Mouse (Mus musculus): Measurements from ENCODE around the gene Nup214. TPM values are rescaled to one million over a fixed set of nuclear protein-coding genes. Genes with fewer than 3 reads are reported as not detected.

Nup214 gene
- polyA plus RNA-seq, 2 experiments: 13.5 to 33.6 TPM

- under 1% methylated on average over 68 of the region's 68 CpGs for WGBS (ENCODE audit: insufficient replicate concordance)
- Histone ChIP-seq H3K27me3 (ENCODE audit: control insufficient read depth, insufficient read depth, low read length) (peaks cover 13% of the 10 kb centered on the region), H3K9ac (replicated peaks) (peak within 1 kb of the TSS; percentile 78), H3K27ac (peak within 1 kb of the TSS; percentile 96), H3K36me3 (replicated peaks; ENCODE audit: control insufficient read depth, insufficient read depth, low read depth) (peaks cover 10% of the 10 kb centered on the region; the same call in 1 of the 2 replicates), H3K4me2 (ENCODE audit: low read depth) (peak within 1 kb of the TSS; percentile 90), H3K9me3 (ENCODE audit: control insufficient read depth, low read length) (no peaks in the 10 kb centered on the region), H3K4me3 (ENCODE audit: insufficient read depth in 1 of 2, low read depth in 2 of 2, low read length in 2 of 2) (peak within 1 kb of the TSS; percentile 74 to 92), H3K4me1 (replicated peaks; ENCODE audit: control insufficient read depth in 2 of 2, insufficient read depth in 2 of 2, low read length in 1 of 2) (peaks cover 27 to 35% of the 10 kb centered on the region in 2 experiments)
- DNase-seq (ENCODE audit: low read depth in 3 of 3, low spot score in 3 of 3): peak; percentile 43 to 50 (median 49)
- peak; percentile 50 for ATAC-seq (ENCODE audit: insufficient read depth)
- TF ChIP-seq EP300 (IDR thresholded peaks at IDR 0.05; ENCODE audit: low read depth): no peak
- no peak for TF ChIP-seq CTCF (IDR thresholded peaks at IDR 0.05; ENCODE audit: low read depth)
These were observed 110.1 kb downstream of the Nup214 start, which contains the start of gene Fam78a for GRCm38 (mm10) chr2:32084111-32084871. Fam78a (minus strand) TSS chr2:32084857.

DNA sequence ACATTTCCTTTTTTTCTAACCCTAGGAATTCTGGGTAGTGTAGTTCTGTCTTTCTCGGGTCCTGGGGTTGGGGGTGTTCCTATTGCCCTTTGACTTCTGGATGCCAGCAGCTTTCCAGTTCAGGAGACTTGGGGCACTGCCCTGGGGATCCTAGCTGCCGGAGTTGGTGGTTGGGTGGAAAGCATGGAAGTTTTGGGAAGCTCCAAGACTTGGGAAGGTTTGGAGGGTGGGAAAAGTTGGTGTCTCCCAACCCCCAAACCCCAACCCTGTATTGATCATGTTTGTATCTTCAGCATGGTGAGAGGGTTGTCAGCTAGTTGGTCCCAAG is 110.6 kb downstream of the Nup214 start:
- DNase-seq (ENCODE audit: low read depth in 3 of 3, low spot score in 3 of 3) (no peak), ATAC-seq (ENCODE audit: insufficient read depth) (no peak)
- Histone ChIP-seq H3K9ac (replicated peaks) (peak overlapping the region; percentile 78), H3K9me3 (ENCODE audit: control insufficient read depth, low read length) (no peaks in the 10 kb centered on the region), H3K4me1 (replicated peaks; ENCODE audit: control insufficient read depth in 2 of 2, insufficient read depth in 2 of 2, low read length in 1 of 2) (peaks cover 23 to 32% of the 10 kb centered on the region in 2 experiments), H3K4me2 (ENCODE audit: low read depth) (peak overlapping the region; percentile 90), H3K4me3 (ENCODE audit: insufficient read depth in 1 of 2, low read depth in 2 of 2, low read length in 2 of 2) (peak overlapping the region; percentile 74 to 92), H3K27me3 (ENCODE audit: control insufficient read depth, insufficient read depth, low read length) (peaks cover 13% of the 10 kb centered on the region), H3K36me3 (replicated peaks; ENCODE audit: control insufficient read depth, insufficient read depth, low read depth) (peaks cover 10% of the 10 kb centered on the region; the same call in 1 of the 2 replicates), H3K27ac (peak overlapping the region; percentile 96)
- 17% methylated on average over 2 of the region's 2 CpGs for WGBS (ENCODE audit: insufficient replicate concordance)
- TF ChIP-seq EP300 (IDR thresholded peaks at IDR 0.05; ENCODE audit: low read depth): no peak
- TF ChIP-seq CTCF (IDR thresholded peaks at IDR 0.05; ENCODE audit: low read depth): no peak

- DNase-seq (ENCODE audit: low read depth in 3 of 3, low spot score in 3 of 3): peak; percentile 72 to 78 (median 73)
- Histone ChIP-seq H3K4me2 (ENCODE audit: low read depth) (peak overlapping the region; percentile 90), H3K9ac (replicated peaks) (peak overlapping the region; percentile 78), H3K4me1 (replicated peaks; ENCODE audit: control insufficient read depth in 2 of 2, insufficient read depth in 2 of 2, low read length in 1 of 2) (peaks cover 20 to 28% of the 10 kb centered on the region in 2 experiments), H3K9me3 (ENCODE audit: control insufficient read depth, low read length) (no peaks in the 10 kb centered on the region), H3K27ac (peak overlapping the region; percentile 96), H3K27me3 (ENCODE audit: control insufficient read depth, insufficient read depth, low read length) (peaks cover 13% of the 10 kb centered on the region), H3K4me3 (ENCODE audit: insufficient read depth in 1 of 2, low read depth in 2 of 2, low read length in 2 of 2) (peak overlapping the region; percentile 11 to 92; a peak in 3 of 4 replicates), H3K36me3 (replicated peaks; ENCODE audit: control insufficient read depth, insufficient read depth, low read depth) (peaks cover 6% of the 10 kb centered on the region; the same call in 1 of the 2 replicates)
- TF ChIP-seq CTCF (IDR thresholded peaks at IDR 0.05; ENCODE audit: low read depth) (no peak), EP300 (IDR thresholded peaks at IDR 0.05; ENCODE audit: low read depth) (0 out of 2 replicates have a peak, but pooled peaks have one; percentile 32)
- ATAC-seq (ENCODE audit: insufficient read depth): peak; percentile 78
- WGBS (ENCODE audit: insufficient replicate concordance): 22% methylated on average over 2 of the region's 2 CpGs
These were observed 111.0 kb downstream of the Nup214 start for GRCm38 (mm10) chr2:32085231-32085630.

GRCm38 (mm10) chr2:32087606-32088005 is 113.4 kb downstream of the Nup214 start:
- no peak for ATAC-seq (ENCODE audit: insufficient read depth)

GRCm38 (mm10) chr2:32088372-32088981 is 114.2 kb downstream of the Nup214 start:
- peaks cover 13 to 17% of the 10 kb centered on the region in 2 experiments for H3K4me1 ChIP-seq (replicated peaks; ENCODE audit: control insufficient read depth in 2 of 2, insufficient read depth in 2 of 2, low read length in 1 of 2)
- H3K27me3 ChIP-seq (ENCODE audit: control insufficient read depth, insufficient read depth, low read length): peaks cover 13% of the 10 kb centered on the region
- H3K27ac ChIP-seq: no peak overlapping the region
- H3K36me3 ChIP-seq (replicated peaks; ENCODE audit: control insufficient read depth, insufficient read depth, low read depth): no peaks in the 10 kb centered on the region
- TF ChIP-seq CTCF (IDR thresholded peaks at IDR 0.05; ENCODE audit: low read depth): no peak
- TF ChIP-seq EP300 (IDR thresholded peaks at IDR 0.05; ENCODE audit: low read depth): no peak
- no peaks in the 10 kb centered on the region for H3K9me3 ChIP-seq (ENCODE audit: control insufficient read depth, low read length)
- 17% methylated on average over 35 of the region's 35 CpGs for WGBS (ENCODE audit: insufficient replicate concordance)
- DNase-seq (ENCODE audit: low read depth in 3 of 3, low spot score in 3 of 3): no peak
- H3K9ac ChIP-seq (replicated peaks): no peak overlapping the region
- no peak overlapping the region for H3K4me3 ChIP-seq (ENCODE audit: insufficient read depth in 1 of 2, low read depth in 2 of 2, low read length in 2 of 2)
- no peak for ATAC-seq (ENCODE audit: insufficient read depth)
- H3K4me2 ChIP-seq (ENCODE audit: low read depth): peak overlapping the region; percentile 34

More at GRCm38 (mm10) chr2:32087606-32088005, 113.4 kb downstream of the Nup214 start:
- TF ChIP-seq EP300 (IDR thresholded peaks at IDR 0.05; ENCODE audit: low read depth): no peak
- no peak for TF ChIP-seq CTCF (IDR thresholded peaks at IDR 0.05; ENCODE audit: low read depth)
- no peak overlapping the region for H3K9ac ChIP-seq (replicated peaks)
- no peak for DNase-seq (ENCODE audit: low read depth in 3 of 3, low spot score in 3 of 3)
- no peaks in the 10 kb centered on the region for H3K36me3 ChIP-seq (replicated peaks; ENCODE audit: control insufficient read depth, insufficient read depth, low read depth)
- 46% methylated on average over 4 of the region's 4 CpGs for WGBS (ENCODE audit: insufficient replicate concordance)
- no peak overlapping the region for H3K27ac ChIP-seq
- H3K9me3 ChIP-seq (ENCODE audit: control insufficient read depth, low read length): no peaks in the 10 kb centered on the region
- H3K4me3 ChIP-seq (ENCODE audit: insufficient read depth in 1 of 2, low read depth in 2 of 2, low read length in 2 of 2): no peak overlapping the region
- peaks cover 13% of the 10 kb centered on the region for H3K27me3 ChIP-seq (ENCODE audit: control insufficient read depth, insufficient read depth, low read length)
- no peak overlapping the region for H3K4me2 ChIP-seq (ENCODE audit: low read depth)
- peaks cover 13 to 17% of the 10 kb centered on the region in 2 experiments for H3K4me1 ChIP-seq (replicated peaks; ENCODE audit: control insufficient read depth in 2 of 2, insufficient read depth in 2 of 2, low read length in 1 of 2)

Measured in liver, embryonic 14.5 days (tissue).